Mouse (Mus musculus): Measurements from ENCODE around the gene Gm6525.

The Gm6525 gene

DNA sequence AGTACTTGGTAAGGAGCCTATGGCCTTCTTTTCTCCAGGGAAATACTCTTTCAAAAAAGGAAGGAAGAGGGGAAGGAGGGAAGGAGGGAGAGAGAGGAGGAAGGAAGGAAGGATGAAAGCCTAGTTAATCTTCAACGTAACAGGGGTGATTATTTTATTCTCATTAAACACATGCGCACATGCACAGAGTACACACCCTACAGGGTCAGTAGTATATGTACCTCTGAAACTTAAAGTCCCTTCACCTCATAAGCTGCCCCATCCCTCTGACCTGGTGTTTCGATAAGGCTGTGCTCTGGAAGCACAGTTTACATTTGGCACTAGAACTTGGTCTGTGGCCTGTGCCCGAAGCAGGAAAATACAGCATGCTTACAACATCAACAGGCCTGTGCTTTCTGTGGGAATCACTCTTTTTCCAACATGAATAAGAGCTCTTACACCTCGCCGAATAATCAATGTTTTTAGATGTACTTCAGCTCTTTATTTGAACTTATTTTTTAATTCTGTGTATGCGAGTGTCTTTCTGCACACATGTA is 37.5 kb downstream of the Gm6525 start:
- no peak for DNase-seq (ENCODE audit: extremely low spot score, low read depth, low spot score)

DNA sequence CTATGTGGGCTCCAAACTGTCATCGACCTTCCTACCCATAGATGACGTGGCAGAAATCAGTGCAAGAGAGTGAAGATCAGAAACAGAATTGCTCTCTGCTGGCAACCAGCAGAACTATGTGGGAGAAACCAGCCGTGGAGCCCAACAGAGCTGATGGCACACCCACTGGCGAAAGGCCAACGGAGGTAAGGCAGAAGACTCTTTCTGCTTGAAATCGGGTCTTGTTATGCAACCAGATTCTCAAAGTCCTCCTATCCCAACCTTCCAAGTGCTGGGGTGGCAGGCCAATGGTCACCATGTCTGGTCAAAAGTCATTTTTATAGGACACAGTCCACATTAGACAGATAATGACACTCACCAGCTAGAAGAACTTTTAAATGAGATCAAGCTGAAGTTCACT is 40.6 kb downstream of the Gm6525 start:
- DNase-seq (ENCODE audit: extremely low spot score, low read depth, low spot score): no peak

DNA sequence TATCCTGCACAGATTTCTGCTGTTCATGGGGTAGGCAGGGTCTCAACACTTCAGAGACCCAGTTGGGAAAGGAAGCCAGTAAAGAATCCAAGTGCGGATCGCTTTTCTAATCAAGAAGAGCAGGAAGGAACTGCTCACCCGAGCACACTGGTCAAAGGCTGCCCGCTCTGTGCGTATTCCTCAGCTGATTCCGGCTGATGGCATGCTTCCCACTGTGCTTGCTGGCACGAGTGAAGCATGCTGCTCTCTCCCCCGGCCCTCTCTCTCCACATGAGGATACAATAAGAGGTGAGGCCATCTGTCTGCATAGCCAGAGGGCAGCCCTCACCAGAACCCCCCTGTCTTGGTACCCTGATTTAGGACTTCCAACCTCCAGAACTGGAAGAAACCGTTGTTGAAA is 41.3 kb downstream of the Gm6525 start:
- no peak for DNase-seq (ENCODE audit: extremely low spot score, low read depth, low spot score)

DNA sequence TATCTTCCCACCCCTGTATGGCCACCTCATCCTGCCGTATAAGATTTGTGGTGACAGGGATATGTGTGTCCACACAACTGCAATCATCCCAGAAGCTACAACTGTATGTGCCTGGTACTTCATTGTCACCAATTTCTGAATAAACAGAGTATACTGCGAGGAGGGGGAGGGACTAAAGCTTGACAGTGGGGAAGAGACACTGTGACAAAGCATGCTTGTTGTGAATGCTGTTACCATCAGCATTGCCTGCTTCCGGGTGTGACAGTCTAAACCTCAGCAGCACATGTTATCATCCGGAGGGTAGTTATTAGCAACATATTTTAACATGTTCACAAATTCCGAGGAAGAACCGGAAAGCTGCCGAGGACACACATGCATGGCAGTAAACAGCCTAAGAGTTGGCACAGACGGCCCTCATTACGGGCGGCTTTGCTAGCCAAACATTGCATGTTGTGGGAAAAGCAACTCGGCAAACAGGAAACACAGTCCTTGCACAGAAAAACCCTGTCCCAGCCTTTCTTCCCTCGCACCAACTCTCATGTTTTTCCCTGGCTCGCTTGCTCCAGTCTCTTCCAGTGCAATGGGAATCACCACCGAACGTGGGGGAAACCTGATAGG is 41.9 kb downstream of the Gm6525 start:
- DNase-seq (ENCODE audit: extremely low spot score, low read depth, low spot score): no peak

DNA sequence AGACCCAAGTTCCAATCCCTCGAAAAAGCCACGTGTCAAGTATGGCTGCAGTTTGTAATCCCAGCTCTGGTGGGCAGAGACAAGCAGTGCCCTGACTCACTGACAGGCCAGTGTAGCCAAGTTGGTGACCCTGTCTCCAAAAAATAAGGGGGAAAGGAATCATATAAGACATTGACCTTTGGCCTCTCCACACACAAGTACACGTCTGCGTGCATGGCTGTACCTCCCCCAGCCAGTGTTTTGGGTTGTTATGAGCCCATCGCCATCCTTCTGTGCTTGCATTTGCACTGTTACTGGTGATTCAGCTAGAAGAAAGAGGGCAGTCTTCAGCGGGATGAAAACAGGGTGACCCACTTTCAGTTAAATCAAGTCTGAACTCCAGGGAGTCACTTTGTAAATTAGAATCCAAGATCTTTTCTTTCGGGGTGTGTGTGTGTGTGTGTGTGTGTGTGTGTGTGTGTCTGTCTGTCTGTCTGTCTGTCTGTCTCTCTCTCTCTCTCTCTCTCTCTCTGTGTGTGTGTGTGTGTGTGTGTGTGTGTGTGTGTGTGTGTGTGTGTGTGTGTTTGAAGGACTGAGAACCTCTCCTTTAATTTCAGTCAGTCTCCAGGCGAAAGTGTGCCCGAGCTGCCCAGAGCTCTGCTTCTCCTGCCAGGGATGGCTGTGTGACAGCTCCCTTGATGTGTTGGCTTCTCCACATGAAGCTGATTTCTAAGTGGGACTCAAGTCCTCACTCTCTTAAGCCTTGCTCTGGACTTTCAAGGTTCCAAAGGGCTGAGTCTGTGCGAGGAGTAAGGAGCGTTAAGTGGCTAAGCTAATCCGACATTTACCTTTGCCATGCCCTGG is 43.4 kb downstream of the Gm6525 start:
- no peak for DNase-seq (ENCODE audit: extremely low spot score, low read depth, low spot score)

DNA sequence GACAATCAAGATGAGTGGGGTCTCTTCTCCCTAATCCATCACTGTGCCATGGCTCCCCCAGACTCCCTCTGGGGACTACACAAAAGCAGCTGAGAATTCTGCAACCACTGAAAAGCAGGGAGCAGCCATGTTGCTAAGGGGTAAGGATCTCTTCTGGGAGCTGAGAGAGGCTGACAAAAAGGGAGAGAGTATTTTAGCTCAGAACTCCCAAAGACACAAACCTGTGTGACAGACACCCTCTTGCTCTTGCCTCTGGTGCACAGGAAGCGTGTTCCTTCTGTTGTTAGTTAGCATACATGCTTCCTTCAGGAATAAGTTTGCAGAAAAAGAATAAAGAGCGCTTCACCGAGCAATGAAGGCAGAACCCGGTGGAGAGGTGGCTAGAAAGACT is 44.1 kb downstream of the Gm6525 start:
- no peak for DNase-seq (ENCODE audit: extremely low spot score, low read depth, low spot score)

DNA sequence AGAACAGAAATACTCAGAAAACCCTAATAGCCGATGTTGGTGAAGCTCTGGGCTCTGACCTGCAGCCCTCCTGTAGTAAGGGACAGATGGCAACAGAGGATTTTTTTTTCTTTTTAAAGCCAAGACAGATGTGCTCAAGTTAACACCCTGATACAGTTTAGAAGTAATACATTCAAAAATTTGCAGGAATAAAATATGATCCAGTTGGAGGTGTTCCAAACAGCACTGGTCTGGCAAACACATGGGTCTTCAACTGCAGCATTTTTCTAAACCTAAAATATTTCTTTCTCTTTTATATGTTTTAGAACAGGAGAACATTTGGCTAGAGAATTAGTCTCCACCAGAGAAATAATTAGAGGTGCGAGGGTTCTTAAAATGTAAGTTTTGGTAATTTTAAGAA is 44.6 kb downstream of the Gm6525 start:
- no peak for DNase-seq (ENCODE audit: extremely low spot score, low read depth, low spot score)

DNA sequence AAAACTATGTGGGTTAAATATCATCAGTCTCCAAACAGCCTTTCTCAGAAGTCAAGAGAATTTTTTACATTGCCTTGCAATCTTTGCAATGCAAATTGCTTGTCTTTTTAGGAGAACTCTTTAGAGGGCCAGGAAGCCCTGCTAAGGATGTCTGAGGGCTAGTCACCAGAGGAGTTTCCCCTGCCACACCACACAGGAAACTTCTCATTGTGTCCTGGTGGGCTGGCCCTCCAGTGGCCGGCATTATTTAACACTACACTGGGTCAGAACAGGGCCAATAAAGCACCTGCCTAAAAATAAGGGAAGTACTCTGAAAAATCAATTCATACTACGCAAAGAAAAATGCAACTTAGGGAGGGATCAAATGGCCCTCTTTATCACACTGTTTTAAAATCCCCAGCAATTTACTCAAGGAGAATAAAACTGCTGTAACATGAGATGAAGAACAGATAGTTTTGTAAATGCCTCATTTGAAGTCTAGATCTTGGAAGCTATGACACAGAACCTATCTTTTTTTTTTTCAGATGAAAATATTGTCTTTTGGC is 45.3 kb downstream of the Gm6525 start:
- DNase-seq (ENCODE audit: extremely low spot score, low read depth, low spot score): no peak

DNA sequence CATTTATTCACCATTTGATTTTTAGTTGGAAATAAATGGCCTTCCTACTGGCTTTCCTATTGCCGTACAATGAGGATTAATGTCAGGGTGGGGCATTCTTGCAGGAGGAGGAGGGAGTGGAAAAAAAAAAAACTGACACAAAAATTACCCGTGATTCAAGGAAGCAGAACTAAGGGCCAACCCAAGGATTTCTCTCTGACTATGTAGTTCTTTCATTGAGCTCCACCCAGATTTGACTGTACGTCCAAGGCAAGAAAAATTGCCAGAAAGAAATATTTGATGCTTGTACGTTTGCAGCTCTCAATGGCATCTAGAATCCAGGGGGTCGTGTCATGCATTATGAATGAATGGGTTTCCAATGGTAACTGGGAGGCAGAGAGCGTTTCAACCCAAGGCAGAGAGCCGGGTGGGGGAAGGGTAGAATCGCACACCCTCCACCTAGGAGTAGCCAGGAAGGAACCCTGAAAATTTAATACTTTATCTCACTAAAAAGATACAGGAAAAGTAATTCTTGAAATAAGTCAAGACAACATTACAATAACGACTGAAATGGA is 45.9 kb downstream of the Gm6525 start:
- DNase-seq (ENCODE audit: extremely low spot score, low read depth, low spot score): no peak

DNA sequence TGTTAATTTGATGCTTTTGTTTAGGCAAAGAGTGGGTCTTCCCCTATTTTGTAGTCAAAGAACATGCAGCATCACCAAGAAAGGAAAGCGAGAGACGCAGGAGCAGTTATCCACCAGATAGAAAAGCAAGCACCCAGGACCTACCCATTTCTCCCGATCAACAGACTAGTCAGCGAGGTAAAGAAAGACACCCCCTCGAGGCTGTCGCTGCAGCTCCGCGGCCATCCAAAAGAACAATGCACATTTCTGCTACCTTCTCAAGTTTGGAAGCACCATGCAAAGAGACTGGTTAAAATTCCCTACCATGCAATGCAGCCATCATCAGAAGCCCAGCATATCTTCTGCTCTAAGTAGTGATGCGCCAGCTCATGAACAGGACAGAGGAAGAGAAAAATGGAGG is 46.4 kb downstream of the Gm6525 start:
- DNase-seq (ENCODE audit: extremely low spot score, low read depth, low spot score): no peak

DNA sequence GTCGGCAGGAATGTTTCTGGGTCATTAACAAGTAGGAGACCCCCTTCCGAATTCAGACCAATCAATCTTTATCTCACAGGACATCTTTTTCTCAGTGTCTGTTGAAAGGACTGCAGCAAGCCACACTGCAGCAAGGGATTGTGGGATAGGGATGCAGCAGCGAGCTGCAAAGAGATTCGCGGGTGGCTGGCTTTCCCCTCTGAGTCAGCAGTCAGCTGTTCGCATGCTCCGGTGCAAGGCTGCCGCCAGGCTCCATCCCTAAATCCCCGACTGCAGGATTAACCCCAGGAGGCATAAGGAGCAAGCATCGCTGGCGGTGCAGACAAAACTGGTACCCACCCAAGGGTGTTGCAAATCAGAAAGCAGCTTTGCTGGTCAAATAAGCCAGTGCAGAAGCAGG is 46.8 kb downstream of the Gm6525 start:
- DNase-seq (ENCODE audit: extremely low spot score, low read depth, low spot score): no peak
